Mouse (Mus musculus) neutrophil, adult 5-6 weeks (primary cell): ENCODE data around the gene Vmn2r92. TPM values are rescaled to one million over a fixed set of nuclear protein-coding genes. Genes with fewer than 3 reads are reported as not detected.
"Not testable (repeated sequence)": the region's sequence is repeated elsewhere in the genome, so short reads cannot be mapped to it uniquely, and the experiment has no call there.

Source experiments
- ATAC-seq: fragments of 151-379, 151-347 bp; 2 replicates; pipeline ENCODE4 v1.8.0; 2017; ENCODE audit warnings: mild to moderate bottlenecking, moderate TSS enrichment; ENCODE audit not compliant: insufficient number of reproducible peaks, poor library complexity, low FRiP score, severe bottlenecking; ENCODE audit errors: extremely low read depth
- total RNA-seq: library from RNA; stranded (forward); fragments of 200-1000 nt; gene quantifications from 2 replicates; pipeline ENCODE4 v1.2.3, GENCODE M21; 2017

The Vmn2r92 gene
- total RNA-seq, result not detected in 2 replicates

DNA sequence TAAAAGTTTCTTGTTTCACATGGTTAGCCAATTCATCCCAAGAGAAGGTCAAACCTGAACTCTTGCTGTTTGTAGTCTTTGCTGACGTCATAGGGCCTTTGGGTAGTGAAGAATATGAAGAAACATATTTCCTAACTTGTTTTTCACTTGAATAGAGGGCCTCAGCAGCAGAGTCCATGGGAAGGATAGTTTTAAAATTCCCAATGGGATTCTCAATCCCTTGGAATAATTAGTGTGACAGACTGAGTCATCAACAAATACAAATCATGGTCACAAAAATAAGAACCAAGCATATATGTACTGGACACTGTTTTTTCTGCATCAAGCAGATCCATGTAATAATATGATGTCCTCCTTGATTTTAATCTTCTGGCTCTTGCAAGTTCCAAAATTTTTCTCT is at the start of gene Vmn2r92:
Gene Vmn2r92, plus strand, starts transcription at position 301 of the 400 bp plus-strand sequence.
- ATAC-seq, result not testable (repeated sequence)

- ATAC-seq, result not testable (repeated sequence)
These were observed 49.4 kb upstream of the Vmn2r92 start for GRCm38 (mm10) chr17:18102265-18102664.

GRCm38 (mm10) chr17:18161194-18161593 is 9.5 kb downstream of the Vmn2r92 start:
- not testable (repeated sequence) for ATAC-seq

DNA sequence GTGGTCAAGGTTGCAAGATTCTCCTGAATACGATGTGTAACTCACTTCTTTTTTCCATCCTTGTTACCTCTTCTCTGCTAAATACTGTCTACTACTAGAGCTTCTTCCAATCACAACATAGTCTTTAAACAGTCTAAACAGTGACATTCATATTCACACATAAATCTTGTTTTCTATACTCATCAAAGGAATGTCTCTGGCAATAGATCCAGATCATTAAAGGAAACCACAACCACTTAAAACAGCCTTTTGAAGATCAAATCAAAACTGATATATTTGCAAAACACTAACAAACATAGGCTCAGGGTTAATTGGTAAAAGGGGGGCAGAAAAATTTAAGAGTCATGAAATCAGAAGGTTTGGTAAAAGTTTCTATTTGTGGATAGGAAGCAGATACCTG is 38.0 kb downstream of the Vmn2r92 start:
- ATAC-seq, result no peak

DNA sequence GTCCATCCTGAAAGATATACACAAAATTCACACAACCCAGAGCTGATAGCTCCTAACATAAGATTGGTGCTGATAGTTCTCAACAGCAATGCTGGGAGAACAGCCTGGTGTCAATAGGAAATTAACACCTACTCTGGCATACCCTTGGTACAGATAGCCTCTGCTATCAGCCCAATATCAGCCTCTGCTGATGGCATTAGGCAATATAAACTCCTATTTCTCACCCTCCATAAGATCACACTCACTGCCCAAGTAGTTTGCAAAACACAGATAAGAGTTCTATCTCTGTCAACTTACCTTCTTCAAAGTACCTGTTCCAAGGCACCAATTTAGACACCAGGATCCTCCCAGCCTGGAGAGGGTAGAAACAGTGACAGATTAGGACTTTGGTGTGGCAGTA is 69.6 kb downstream of the Vmn2r92 start:
- no peak for ATAC-seq

DNA sequence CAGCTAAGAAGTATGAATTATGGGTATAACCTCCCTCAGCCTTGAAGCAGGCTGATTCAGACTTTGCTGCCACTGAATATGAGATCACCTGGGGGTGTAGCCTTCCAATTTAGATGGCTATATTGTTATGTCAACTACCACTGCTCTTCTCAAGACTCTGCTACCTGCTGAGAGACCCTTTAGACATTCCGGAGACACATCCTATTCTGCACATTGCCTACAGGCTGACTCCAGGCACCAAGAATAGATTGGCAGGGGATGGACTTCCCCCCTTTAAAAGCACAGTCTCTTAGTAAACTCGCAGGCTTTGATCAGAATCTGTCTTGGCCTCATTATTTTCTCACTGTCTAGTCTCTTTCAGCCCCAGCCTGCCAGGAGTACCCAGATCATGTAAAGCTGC is 80.3 kb downstream of the Vmn2r92 start:
- ATAC-seq, result no peak

DNA sequence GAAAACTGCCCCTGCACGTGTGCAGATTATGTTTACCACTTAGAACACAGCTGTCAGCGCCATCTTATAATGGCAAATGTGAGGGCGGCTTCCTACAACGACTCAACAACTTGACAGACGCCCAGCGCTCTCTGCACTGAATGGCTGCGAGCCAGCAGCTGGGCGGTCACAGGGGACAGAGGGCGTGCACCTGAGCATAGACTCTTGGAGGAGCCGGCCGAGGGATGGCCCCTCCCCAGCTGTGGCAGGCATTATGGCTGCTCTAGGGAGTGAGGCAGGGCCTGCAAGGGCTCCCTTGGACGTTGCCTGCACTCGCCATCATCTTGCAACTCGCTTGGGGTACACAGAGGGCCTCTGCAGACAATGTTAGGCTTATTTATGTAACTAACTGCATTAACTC is 85.2 kb downstream of the Vmn2r92 start:
- ATAC-seq, result no peak

Other genes with a start within 250 kb of the Vmn2r92 start
- gene Fpr-rs4, start 130.2 kb upstream of the Vmn2r92 start, total RNA-seq, result not detected in 2 replicates
- under 0.01 TPM in 2 replicates for gene Vmn2r124, start 102.5 kb upstream of the Vmn2r92 start, total RNA-seq
- gene Vmn2r91, start 66.9 kb upstream of the Vmn2r92 start, total RNA-seq, result not detected in 2 replicates
- not detected in 2 replicates for gene Vmn2r94, start 125.9 kb downstream of the Vmn2r92 start, total RNA-seq
- not detected in 2 replicates for gene Vmn2r93, start 146.2 kb downstream of the Vmn2r92 start, total RNA-seq